Mouse (Mus musculus) heart, embryonic 16.5 days (tissue): ENCODE results near the gene Mta2. TPM values are rescaled to one million over a fixed set of nuclear protein-coding genes. Genes with fewer than 3 reads are reported as not detected.

Source experiments
- polyA plus RNA-seq: library from polyadenylated mRNA; unstranded; fragments of >200 nt; fragmentation: Nextera tagmentation; extraction: Ambion mirVana; gene quantifications from 2 replicates; pipeline ENCODE4 v1.2.1, GENCODE M21; 2015

Gene Mta2
- polyA plus RNA-seq, 1 experiment from 2014 or later: 96.0 TPM

Other genes starting within 250 kb of the Mta2 start
- gene Slc3a2, start 218.5 kb upstream of the Mta2 start, polyA plus RNA-seq: 66.4 and 68.8 TPM in 2 replicates
- 53.5 and 54.9 TPM in 2 replicates for gene Wdr74, start 206.0 kb upstream of the Mta2 start, polyA plus RNA-seq
- gene 1700092M07Rik, start 201.2 kb upstream of the Mta2 start, polyA plus RNA-seq: 0.63 and 0.74 TPM in 2 replicates
- 91.5 and 91.7 TPM in 2 replicates for gene Stx5a, start 200.5 kb upstream of the Mta2 start, polyA plus RNA-seq
- gene Nxf1, start 184.8 kb upstream of the Mta2 start, polyA plus RNA-seq: 134 and 145 TPM in 2 replicates
- 138 and 158 TPM in 2 replicates for gene Tmem223, start 170.9 kb upstream of the Mta2 start, polyA plus RNA-seq
- gene Tmem179b, start 167.4 kb upstream of the Mta2 start, polyA plus RNA-seq: 57.1 and 60.9 TPM in 2 replicates
- gene Taf6l, start 155.5 kb upstream of the Mta2 start, polyA plus RNA-seq: 17.4 and 19.3 TPM in 2 replicates
- gene Polr2g, start 143.3 kb upstream of the Mta2 start, polyA plus RNA-seq: 126 and 128 TPM in 2 replicates
- 3.5 and 4.3 TPM in 2 replicates for gene Zbtb3, start 139.3 kb upstream of the Mta2 start, polyA plus RNA-seq
- 35.5 and 37.7 TPM in 2 replicates for gene Ttc9c, start 122.5 kb upstream of the Mta2 start, polyA plus RNA-seq
- 3.2 and 3.3 TPM in 2 replicates for gene Hnrnpul2, start 121.9 kb upstream of the Mta2 start, polyA plus RNA-seq
- gene AC129217.1, start 112.1 kb upstream of the Mta2 start, polyA plus RNA-seq: not detected in 2 replicates
- gene Bscl2, start 104.4 kb upstream of the Mta2 start, polyA plus RNA-seq: 43.9 and 44.3 TPM in 2 replicates
- gene Gng3, start 102.7 kb upstream of the Mta2 start, polyA plus RNA-seq: 1.2 and 1.4 TPM in 2 replicates
- gene Lrrn4cl, start 91.1 kb upstream of the Mta2 start, polyA plus RNA-seq: 1.9 and 2.8 TPM in 2 replicates
- gene Ubxn1, start 70.4 kb upstream of the Mta2 start, polyA plus RNA-seq: 130 and 133 TPM in 2 replicates
- 62.7 and 64.0 TPM in 2 replicates for gene Uqcc3, start 61.0 kb upstream of the Mta2 start, polyA plus RNA-seq
- 25.2 and 42.5 TPM in 2 replicates for gene Lbhd1, start 58.1 kb upstream of the Mta2 start, polyA plus RNA-seq
- gene Gm49403, start 57.9 kb upstream of the Mta2 start, polyA plus RNA-seq: not detected in 2 replicates
- gene 1810009A15Rik, start 53.0 kb upstream of the Mta2 start, polyA plus RNA-seq: 39.7 and 54.5 TPM in 2 replicates
- not detected in 2 replicates for gene Gm49416, start 52.9 kb upstream of the Mta2 start, polyA plus RNA-seq
- gene Ints5, start 48.9 kb upstream of the Mta2 start, polyA plus RNA-seq: 24.8 and 27.6 TPM in 2 replicates
- gene Ganab, start 43.8 kb upstream of the Mta2 start, polyA plus RNA-seq: 56.7 and 62.6 TPM in 2 replicates
- 32.7 and 38.0 TPM in 2 replicates for gene B3gat3, start 21.5 kb upstream of the Mta2 start, polyA plus RNA-seq
- gene Rom1, start 12.5 kb upstream of the Mta2 start, polyA plus RNA-seq: 2.2 and 2.4 TPM in 2 replicates
- gene Eml3, start 12.3 kb upstream of the Mta2 start, polyA plus RNA-seq: 16.0 and 17.2 TPM in 2 replicates
- 17.5 and 18.4 TPM in 2 replicates for gene Tut1, start 12.0 kb downstream of the Mta2 start, polyA plus RNA-seq
- gene Eef1g, start 25.2 kb downstream of the Mta2 start, polyA plus RNA-seq: 239 and 240 TPM in 2 replicates
- gene Ahnak, start 47.4 kb downstream of the Mta2 start, polyA plus RNA-seq: 28.7 and 36.5 TPM in 2 replicates
- gene Scgb1a1, start 146.1 kb downstream of the Mta2 start, polyA plus RNA-seq: 0.91 and 1.8 TPM in 2 replicates
- 18.9 and 21.6 TPM in 2 replicates for gene Asrgl1, start 193.8 kb downstream of the Mta2 start, polyA plus RNA-seq